Mouse (Mus musculus): ENCODE measurements at regions not wholly inside any gene's neighbourhood (a gene's known extent, or its start where the extent isn't known, plus 50 kb on each side); places are given as distances from the start of the nearest gene placed in this dataset.
A peak's percentile ranks its signal among the peaks of the same experiment; 100 is the strongest.

DNA sequence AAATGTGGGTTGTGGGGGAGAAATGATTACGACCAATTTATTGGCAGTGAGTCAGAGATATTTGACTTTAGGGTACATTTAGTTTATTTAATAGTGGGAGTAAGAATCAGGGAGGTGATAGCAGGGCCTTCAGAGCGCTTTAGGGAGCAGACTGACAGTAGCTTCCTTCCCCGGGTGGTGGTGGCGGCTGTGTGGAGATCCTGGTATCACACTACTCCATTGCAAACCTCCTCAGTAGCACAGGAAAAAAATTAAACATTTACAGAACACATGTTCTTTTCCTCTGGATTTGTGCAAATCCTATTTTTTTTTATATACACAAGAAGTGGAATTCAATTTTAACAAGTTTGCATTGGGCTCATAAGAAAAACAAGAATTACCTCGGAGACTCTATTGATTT, 367.7 kb downstream of the Vrk1 start:
- peaks cover 44% of the 10 kb centered on the region for H3K4me1 ChIP-seq (replicated peaks)
- ATAC-seq (ENCODE audit: low FRiP score, low read depth), result no peak

DNA sequence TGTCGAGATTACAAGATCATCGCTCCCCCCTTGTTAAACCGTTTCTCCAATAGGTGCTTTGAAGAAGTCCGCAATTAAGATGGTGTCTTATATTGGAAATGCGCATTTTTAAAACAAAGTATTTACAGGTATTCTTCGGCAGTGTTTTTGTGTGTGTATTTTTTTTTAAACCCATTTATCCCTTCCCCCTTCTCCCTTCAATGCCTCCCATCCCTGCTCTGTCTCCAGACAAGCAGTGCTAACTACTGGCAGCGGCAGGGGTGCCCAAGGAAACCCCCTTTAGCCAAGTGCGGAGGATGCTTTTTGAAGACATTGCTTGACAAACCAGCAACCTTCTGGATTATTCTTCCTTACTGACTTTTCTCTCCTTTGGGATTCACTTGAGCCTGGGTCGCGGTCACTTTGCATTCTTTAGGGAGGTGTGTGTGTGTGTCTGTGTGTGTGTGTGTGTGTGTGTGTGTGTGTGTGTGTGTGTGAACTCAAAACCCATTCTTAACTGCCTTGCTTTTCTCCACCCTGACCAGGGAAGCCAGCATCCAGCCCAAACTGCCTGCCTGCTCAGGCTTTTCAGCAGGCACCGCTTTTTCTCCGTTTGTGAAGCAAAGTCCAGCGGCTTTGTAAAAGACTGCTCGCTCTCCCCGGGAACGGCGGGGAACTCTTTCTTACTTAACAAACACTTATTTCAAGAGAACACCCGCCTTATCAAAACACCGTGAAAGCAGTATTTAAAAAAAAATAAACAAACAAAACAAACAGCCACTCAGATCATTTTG, 368.5 kb downstream of the Vrk1 start:
- peak overlapping the region; percentile 45 for H3K4me2 ChIP-seq
- WGBS, result 12% methylated on average over 19 of the region's 19 CpGs
- peaks cover 44% of the 10 kb centered on the region for H3K4me1 ChIP-seq (replicated peaks)
- no peaks in the 10 kb centered on the region for H3K9me3 ChIP-seq
- no peak for ATAC-seq (ENCODE audit: low FRiP score, low read depth)
- peak overlapping the region; percentile 40 for H3K27ac ChIP-seq (replicated peaks)
- peak overlapping the region; percentile 3 for H3K4me3 ChIP-seq
- H3K36me3 ChIP-seq, result no peaks in the 10 kb centered on the region
- H3K27me3 ChIP-seq, result no peaks in the 10 kb centered on the region
- 0 out of 2 replicates have a peak overlapping the region, but pooled peaks have one; percentile 13 for H3K9ac ChIP-seq

More for the DNA sequence above, 367.7 kb downstream of the Vrk1 start:
- no peak overlapping the region for H3K9ac ChIP-seq
- WGBS, result 50% methylated on average over 5 of the region's 5 CpGs
- no peaks in the 10 kb centered on the region for H3K27me3 ChIP-seq
- no peak overlapping the region; the same call in 1 of the 2 replicates for H3K27ac ChIP-seq (replicated peaks)
- H3K36me3 ChIP-seq, result no peaks in the 10 kb centered on the region
- H3K4me2 ChIP-seq, result no peak overlapping the region
- H3K4me3 ChIP-seq, result no peak overlapping the region
- H3K9me3 ChIP-seq, result no peaks in the 10 kb centered on the region

DNA sequence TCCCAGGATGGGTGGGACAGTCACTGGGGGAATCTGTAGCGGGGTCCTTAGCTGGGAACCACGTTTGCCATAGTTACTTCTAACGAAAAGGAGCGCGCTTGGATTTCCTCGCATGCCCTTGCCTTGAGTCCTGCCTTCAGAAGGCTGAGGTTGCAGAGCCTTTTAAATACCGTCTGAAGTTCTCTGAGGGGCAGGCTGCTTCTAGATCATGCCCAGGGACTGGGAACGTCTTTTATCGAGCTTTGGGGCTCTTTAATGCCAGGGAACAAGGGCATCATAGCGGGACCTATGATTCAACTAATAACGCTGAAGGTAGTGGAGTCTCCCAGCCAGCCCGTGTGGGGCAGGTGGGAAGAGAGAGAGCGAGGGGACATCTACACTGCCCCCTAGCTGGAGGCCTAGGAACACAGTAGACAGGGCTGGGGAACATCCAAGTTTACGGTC, 369.1 kb downstream of the Vrk1 start:
- H3K36me3 ChIP-seq, result no peaks in the 10 kb centered on the region
- H3K27me3 ChIP-seq, result no peaks in the 10 kb centered on the region
- H3K27ac ChIP-seq (replicated peaks), result peak overlapping the region; percentile 40
- WGBS, result 2% methylated on average over 14 of the region's 14 CpGs
- no peaks in the 10 kb centered on the region for H3K9me3 ChIP-seq
- H3K9ac ChIP-seq, result no peak overlapping the region
- peaks cover 44% of the 10 kb centered on the region for H3K4me1 ChIP-seq (replicated peaks)
- ATAC-seq (ENCODE audit: low FRiP score, low read depth), result no peak
- H3K4me2 ChIP-seq, result peak overlapping the region; percentile 45
- peak overlapping the region; percentile 3 for H3K4me3 ChIP-seq

DNA sequence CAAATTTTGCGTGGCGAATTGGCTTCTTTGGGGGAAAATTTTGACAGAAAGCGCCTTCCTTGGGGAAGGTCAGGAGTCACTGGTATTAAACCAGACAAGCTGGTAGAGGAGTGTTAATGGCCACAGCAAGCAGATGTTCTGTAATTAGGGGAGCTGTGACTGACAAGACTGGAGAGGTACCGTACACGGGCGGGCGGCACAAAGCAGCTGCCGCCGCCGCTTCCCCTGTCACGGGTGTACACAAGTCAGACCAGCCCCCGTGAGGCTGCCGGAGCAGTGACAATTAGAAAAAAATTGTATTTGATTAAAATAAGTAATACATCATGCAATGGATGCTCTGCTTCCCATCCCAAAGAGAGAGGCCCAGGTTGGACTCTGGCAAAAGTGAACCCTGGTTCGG, 369.8 kb downstream of the Vrk1 start:
- H3K4me1 ChIP-seq (replicated peaks), result peaks cover 39% of the 10 kb centered on the region
- H3K9me3 ChIP-seq, result no peaks in the 10 kb centered on the region
- ATAC-seq (ENCODE audit: low FRiP score, low read depth), result no peak; the same call in 1 of the 2 replicates
- 40% methylated on average over 14 of the region's 14 CpGs for WGBS
- H3K27ac ChIP-seq (replicated peaks), result 0 out of 2 replicates have a peak overlapping the region, but pooled peaks have one; percentile 17
- H3K9ac ChIP-seq, result 0 out of 2 replicates have a peak overlapping the region, but pooled peaks have one; percentile 12
- 0 out of 2 replicates have a peak overlapping the region, but pooled peaks have one; percentile 45 for H3K4me2 ChIP-seq
- no peaks in the 10 kb centered on the region for H3K27me3 ChIP-seq
- H3K36me3 ChIP-seq, result no peaks in the 10 kb centered on the region
- H3K4me3 ChIP-seq, result no peak overlapping the region

DNA sequence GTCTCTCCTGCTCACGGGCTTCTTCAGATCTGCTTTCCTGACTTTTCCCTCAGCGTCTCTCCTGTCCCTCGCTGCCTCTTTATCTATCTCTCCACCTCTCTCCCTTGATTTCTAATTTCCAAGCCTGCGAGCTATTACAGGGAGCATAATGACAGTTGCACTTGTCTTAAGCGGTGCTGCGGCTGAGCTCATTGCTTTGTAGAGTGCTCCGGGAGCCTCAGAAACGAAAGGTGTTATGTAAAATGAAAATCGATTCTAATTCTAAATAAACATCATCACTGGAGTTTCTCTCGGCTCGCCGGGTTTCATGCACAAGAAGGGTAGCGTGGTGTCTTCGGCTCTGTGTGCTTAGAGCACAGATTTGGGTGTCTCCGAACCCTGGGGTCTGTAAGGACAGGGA, 371.8 kb downstream of the Vrk1 start:
- H3K36me3 ChIP-seq, result no peaks in the 10 kb centered on the region
- 56% methylated on average over 15 of the region's 15 CpGs for WGBS
- no peak for ATAC-seq (ENCODE audit: low FRiP score, low read depth)
- no peaks in the 10 kb centered on the region for H3K9me3 ChIP-seq
- H3K4me3 ChIP-seq, result no peak overlapping the region
- peaks cover 31% of the 10 kb centered on the region for H3K4me1 ChIP-seq (replicated peaks)
- H3K9ac ChIP-seq, result no peak overlapping the region
- no peak overlapping the region for H3K4me2 ChIP-seq
- H3K27ac ChIP-seq (replicated peaks), result no peak overlapping the region
- H3K27me3 ChIP-seq, result no peaks in the 10 kb centered on the region

DNA sequence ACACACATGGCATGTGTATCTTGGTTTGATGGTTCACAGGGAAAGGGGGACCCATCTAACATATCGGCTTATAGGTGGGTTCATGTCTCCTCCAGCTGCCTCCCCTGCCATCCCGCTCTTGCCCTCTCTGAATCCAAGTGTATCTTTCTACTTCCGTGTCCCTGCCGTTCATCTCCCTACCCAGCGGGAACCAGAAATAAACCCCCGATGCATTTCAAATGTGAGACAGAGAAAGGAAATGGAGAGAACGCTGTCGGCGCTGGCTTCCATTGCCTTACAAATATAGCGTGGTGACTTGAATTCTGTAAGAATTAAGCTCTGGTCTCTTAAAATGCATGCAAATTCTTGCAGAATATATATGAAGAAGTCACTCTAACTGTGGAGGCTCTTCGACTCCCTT, 379.2 kb downstream of the Vrk1 start:
- H3K36me3 ChIP-seq, result no peaks in the 10 kb centered on the region
- no peak overlapping the region for H3K9ac ChIP-seq
- H3K27me3 ChIP-seq, result no peaks in the 10 kb centered on the region
- no peak overlapping the region for H3K27ac ChIP-seq (replicated peaks)
- ATAC-seq (ENCODE audit: low FRiP score, low read depth), result no peak
- H3K4me2 ChIP-seq, result no peak overlapping the region
- WGBS, result 85% methylated on average over 11 of the region's 11 CpGs
- no peak overlapping the region for H3K4me3 ChIP-seq
- H3K9me3 ChIP-seq, result no peaks in the 10 kb centered on the region
- H3K4me1 ChIP-seq (replicated peaks), result no peaks in the 10 kb centered on the region

DNA sequence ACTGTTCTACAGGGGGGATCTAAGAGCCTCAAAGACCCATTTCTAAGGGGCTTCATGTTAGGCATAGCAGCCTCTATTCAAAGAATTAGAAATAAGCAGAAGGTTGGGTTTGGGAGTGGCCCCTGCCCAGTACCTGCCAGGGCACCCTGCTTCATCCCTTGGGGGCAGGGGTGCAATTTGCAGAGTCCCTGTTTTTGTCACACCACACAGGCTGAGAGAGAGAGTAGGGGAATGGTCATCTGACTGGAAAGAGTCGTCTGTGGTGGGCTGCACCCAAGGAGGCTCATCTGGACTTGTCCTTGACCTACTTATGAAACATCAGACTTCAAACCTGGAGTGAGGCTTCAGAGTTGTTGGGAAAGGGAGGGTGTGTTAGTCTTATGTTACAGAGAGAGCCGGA, 382.3 kb downstream of the Vrk1 start:
- no peaks in the 10 kb centered on the region for H3K9me3 ChIP-seq
- no peak for ATAC-seq (ENCODE audit: low FRiP score, low read depth)

DNA sequence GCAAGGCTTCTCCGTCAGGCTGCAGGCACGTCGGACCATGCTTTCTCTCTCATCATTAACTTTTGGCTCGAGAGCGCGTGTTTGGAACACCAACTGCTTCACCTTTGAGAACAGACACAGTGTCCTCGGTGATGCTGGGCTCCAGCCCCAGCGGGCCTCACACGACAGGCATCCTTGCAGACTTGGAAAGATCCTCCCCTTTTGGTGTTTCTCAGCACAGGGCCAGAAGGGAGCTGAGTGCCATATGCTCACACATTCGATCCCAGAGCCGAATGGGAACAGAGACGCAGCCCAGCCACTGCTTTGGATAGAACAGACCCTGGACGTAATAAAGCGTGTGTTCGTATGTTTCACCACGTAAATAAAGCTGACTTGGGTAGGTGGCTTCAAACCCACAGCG, 389.1 kb downstream of the Vrk1 start:
- Histone ChIP-seq H3K4me3 (no peak overlapping the region), H3K9me3 (no peaks in the 10 kb centered on the region), H3K27me3 (no peaks in the 10 kb centered on the region), H3K9ac (no peak overlapping the region), H3K27ac (replicated peaks) (no peak overlapping the region), H3K4me2 (no peak overlapping the region), H3K4me1 (replicated peaks) (no peaks in the 10 kb centered on the region), H3K36me3 (no peaks in the 10 kb centered on the region)
- WGBS, result 71% methylated on average over 17 of the region's 17 CpGs
- no peak for ATAC-seq (ENCODE audit: low FRiP score, low read depth)

More for the DNA sequence above, 382.3 kb downstream of the Vrk1 start:
- Histone ChIP-seq H3K4me3 (no peak overlapping the region), H3K27me3 (no peaks in the 10 kb centered on the region), H3K9ac (no peak overlapping the region), H3K36me3 (no peaks in the 10 kb centered on the region), H3K4me2 (no peak overlapping the region), H3K27ac (replicated peaks) (no peak overlapping the region), H3K4me1 (replicated peaks) (no peaks in the 10 kb centered on the region)
- WGBS, result 76% methylated on average over 2 of the region's 2 CpGs

DNA sequence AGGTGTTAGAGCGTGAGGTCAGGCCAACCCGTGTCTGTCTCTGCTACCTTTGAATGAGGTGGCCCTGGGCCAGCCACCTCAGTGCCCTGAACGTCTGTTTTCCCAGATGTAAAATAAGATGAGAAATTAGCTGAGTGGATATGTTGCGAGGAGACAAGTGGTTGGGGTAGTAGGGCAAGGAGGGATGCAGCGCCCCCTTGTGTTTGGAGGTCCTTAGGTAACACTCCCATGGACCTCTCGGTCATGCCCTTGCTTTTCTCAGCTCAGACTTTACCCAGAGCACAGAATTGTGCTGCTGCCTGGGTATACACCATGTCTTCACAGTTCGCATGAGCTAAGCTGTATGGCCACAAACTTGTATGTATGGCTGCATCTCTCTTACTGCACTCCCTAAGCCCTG, 401.0 kb downstream of the Vrk1 start:
- no peaks in the 10 kb centered on the region for H3K27me3 ChIP-seq
- WGBS, result 87% methylated on average over 7 of the region's 7 CpGs
- no peak overlapping the region for H3K4me3 ChIP-seq

DNA sequence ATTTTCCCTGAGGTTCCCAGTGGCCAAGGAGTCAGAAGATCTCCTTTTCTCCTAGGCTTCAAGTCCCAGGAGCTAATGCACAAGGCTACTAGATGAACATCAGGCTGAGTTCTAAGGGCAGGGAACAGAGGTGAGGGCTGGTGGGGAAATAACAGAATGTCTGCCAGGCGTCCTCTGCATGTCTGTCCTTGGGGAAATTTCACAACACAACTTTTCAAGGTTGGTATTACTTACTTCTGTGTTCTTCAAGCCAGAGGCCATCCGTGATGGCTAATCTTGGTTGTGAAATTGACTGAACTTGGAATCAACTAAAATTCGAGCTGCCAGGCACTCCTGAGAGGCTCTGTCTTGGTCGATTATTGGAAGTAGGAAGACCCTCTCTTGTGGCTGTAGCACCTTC, 416.6 kb downstream of the Vrk1 start:
- no peak overlapping the region for H3K9ac ChIP-seq
- no peak overlapping the region for H3K27ac ChIP-seq (replicated peaks)
- H3K9me3 ChIP-seq, result no peaks in the 10 kb centered on the region
- 77% methylated on average over 4 of the region's 4 CpGs for WGBS
- H3K4me1 ChIP-seq (replicated peaks), result 0 out of 2 replicates have a peak, but pooled peaks cover 4% of the 10 kb centered on the region
- H3K4me3 ChIP-seq, result no peak overlapping the region
- no peaks in the 10 kb centered on the region for H3K27me3 ChIP-seq
- no peaks in the 10 kb centered on the region for H3K36me3 ChIP-seq
- no peak overlapping the region for H3K4me2 ChIP-seq
- no peak for ATAC-seq (ENCODE audit: low FRiP score, low read depth)

More for the DNA sequence above, 401.0 kb downstream of the Vrk1 start:
- no peak for ATAC-seq (ENCODE audit: low FRiP score, low read depth)
- no peaks in the 10 kb centered on the region for H3K4me1 ChIP-seq (replicated peaks)
- H3K9me3 ChIP-seq, result no peaks in the 10 kb centered on the region
- no peak overlapping the region for H3K27ac ChIP-seq (replicated peaks)
- H3K36me3 ChIP-seq, result no peaks in the 10 kb centered on the region
- no peak overlapping the region for H3K9ac ChIP-seq
- no peak overlapping the region for H3K4me2 ChIP-seq

DNA sequence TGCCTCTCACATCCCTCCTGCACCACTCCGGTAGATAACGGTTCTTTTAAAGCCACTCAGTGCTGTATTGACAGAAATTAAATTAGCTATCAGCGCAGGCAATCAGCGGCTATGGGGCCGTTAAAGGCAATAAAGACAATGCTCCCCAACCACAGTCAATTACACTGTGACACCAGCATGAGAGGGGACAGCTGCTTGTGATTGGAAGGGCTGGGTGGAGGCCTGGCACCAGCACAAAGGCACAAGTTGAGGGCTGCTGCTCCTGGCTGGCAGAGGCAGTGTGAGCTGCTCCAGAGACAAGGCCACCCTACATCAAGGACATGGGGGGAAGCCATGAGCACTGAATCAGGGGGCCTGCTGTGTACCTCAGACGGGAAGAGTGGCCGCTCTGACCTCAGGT, 420.0 kb downstream of the Vrk1 start:
- 43% methylated on average over 7 of the region's 7 CpGs for WGBS
- H3K9me3 ChIP-seq, result no peaks in the 10 kb centered on the region
- ATAC-seq (ENCODE audit: low FRiP score, low read depth), result no peak

DNA sequence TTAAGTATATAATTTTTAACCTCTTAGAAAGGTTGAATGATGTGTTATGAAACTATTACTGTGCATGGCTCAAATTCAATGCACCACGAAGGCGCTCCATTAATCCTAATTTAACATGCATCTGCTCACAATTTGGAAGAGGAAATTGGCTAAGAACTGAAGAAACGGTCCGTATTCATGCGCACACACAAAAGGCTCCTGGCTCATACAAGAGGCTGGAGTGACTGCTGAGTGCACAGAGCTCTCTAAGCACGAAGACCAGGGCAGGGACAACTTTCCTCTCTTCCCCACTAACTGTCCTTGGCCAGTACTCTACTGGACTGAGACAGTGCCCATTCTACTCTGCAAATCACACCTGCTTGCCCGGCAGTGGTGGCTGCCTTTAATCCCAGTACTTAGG, 435.1 kb downstream of the Vrk1 start:
- H3K36me3 ChIP-seq, result no peaks in the 10 kb centered on the region
- H3K27me3 ChIP-seq, result 0 out of 2 replicates have a peak, but pooled peaks cover 5% of the 10 kb centered on the region
- H3K4me1 ChIP-seq (replicated peaks), result no peaks in the 10 kb centered on the region
- no peak overlapping the region for H3K4me3 ChIP-seq
- no peak overlapping the region for H3K27ac ChIP-seq (replicated peaks)
- ATAC-seq (ENCODE audit: low FRiP score, low read depth), result no peak
- no peaks in the 10 kb centered on the region for H3K9me3 ChIP-seq
- WGBS, result 44% methylated on average over 7 of the region's 7 CpGs
- H3K9ac ChIP-seq, result no peak overlapping the region
- no peak overlapping the region for H3K4me2 ChIP-seq

More for the DNA sequence above, 420.0 kb downstream of the Vrk1 start:
- Histone ChIP-seq H3K27ac (replicated peaks) (no peak overlapping the region), H3K4me2 (no peak overlapping the region), H3K4me3 (no peak overlapping the region), H3K27me3 (no peaks in the 10 kb centered on the region), H3K36me3 (no peaks in the 10 kb centered on the region), H3K4me1 (replicated peaks) (0 out of 2 replicates have a peak, but pooled peaks cover 4% of the 10 kb centered on the region), H3K9ac (no peak overlapping the region)
